Mouse (Mus musculus) inflammation-experienced regulatory T-cells, adult 6 months (primary cell): ENCODE measurements around the gene Setd3. TPM values are rescaled to one million over a fixed set of nuclear protein-coding genes. Genes with fewer than 3 reads are reported as not detected.
A peak's percentile ranks its signal among the peaks of the same experiment; 100 is the strongest.
"Not testable (repeated sequence)": the region's sequence is repeated elsewhere in the genome, so short reads cannot be mapped to it uniquely, and the experiment has no call there.

Experiments used
- ATAC-seq: one replicate; pipeline ENCODE4 v1.8.0; 2017
- polyA plus RNA-seq, 3 experiments: library from polyadenylated mRNA; unstranded; fragments of 100-300 nt; shearing (Covaris generic); gene quantifications; one replicate each; pipeline ENCODE4 v1.2.1; 2017

Setd3 gene
- polyA plus RNA-seq, 3 experiments from 2014 or later: 27.7 to 33.1 (median 32.1) TPM

- no peak for ATAC-seq
Measured at GRCm38 (mm10) chr12:108135610-108136208, 43.4 kb downstream of the Setd3 start.

- no peak for ATAC-seq
Measured at GRCm38 (mm10) chr12:108133181-108133580, 45.9 kb downstream of the Setd3 start.

GRCm38 (mm10) chr12:108132450-108133070 lies 46.6 kb downstream of the Setd3 start:
- ATAC-seq: no peak

DNA sequence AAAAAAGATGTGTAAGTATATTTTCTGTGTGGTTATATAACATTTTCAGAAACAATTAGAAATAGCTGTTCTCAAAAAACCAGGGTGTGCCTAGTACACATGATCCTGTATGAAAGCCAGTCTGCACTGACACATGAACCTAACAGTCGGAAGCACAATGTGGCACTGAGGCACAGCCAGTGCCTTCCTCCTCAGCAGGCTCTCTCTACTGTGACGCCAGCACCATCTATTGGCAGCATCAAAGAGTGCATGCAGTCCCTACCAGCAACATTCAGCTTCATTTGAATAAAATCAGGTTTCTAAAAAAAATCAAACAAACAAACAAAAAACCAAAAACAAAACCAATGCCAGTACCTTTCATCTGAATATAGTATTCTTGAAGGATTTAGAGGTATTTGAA lies 57.8 kb downstream of the Setd3 start:
- peak; percentile 80 for ATAC-seq

DNA sequence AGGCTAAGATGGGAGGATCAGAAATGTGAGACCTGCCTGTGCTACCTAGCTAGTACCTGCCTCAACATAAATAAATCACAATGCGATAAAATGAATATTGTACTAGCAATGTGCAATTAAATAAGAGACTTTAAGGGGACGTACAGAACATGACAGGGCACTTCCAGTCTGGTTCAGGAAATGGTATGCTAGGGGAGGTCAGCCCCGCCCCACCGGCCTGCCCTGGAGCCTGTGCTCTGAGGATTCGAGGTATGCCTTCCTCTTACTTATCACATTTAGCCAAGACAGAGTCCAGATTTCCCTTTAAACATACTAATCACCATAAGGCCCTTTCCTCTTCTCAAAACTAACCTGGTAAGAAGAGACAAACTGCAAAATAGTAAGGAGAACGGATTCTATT lies 58.7 kb downstream of the Setd3 start:
- ATAC-seq: no peak

DNA sequence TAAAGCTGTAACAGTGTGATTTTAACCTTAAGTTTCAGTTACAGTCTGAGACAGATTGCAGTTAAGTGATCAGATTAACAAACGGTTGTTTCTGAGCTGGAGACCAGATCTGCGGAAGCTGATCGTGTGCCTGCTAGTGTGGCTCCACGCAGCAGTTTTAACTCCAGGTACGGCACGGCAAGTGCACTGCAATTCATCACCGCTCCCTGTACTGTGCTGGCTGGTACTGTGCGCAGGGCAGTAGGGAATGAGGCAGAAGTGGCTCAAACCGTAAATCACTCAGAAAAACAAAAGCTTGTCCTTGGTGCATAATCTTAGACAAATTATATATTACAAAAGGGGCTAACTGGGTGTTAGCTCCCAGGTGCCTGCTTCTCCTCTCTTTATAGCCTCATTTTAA lies 59.2 kb downstream of the Setd3 start:
- no peak for ATAC-seq

- ATAC-seq: no peak
Measured at GRCm38 (mm10) chr12:108118902-108119531, 60.1 kb downstream of the Setd3 start.

GRCm38 (mm10) chr12:108118503-108118901 lies 60.6 kb downstream of the Setd3 start:
- no peak for ATAC-seq

DNA sequence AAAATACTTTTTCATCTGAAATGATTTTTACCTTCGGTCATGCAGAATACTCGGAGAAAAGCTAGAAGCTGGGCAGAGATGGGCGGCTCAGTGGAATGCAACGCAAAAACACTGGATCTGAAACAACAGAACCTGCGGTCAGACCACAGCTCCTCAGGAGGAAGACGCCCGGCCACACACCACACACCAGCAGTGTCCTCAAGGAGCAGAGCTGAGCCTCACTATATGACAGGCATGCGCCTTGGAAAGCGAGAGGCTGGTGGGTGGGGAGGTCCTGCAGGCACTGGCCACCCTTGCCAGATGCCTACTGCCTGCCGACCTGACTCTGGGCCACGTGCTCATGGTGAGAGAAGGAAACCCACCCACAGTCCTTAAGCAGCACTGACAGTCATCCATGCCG lies 67.9 kb downstream of the Setd3 start:
- no peak for ATAC-seq

- no peak for ATAC-seq
Measured at GRCm38 (mm10) chr12:108110674-108111073, 68.4 kb downstream of the Setd3 start.

DNA sequence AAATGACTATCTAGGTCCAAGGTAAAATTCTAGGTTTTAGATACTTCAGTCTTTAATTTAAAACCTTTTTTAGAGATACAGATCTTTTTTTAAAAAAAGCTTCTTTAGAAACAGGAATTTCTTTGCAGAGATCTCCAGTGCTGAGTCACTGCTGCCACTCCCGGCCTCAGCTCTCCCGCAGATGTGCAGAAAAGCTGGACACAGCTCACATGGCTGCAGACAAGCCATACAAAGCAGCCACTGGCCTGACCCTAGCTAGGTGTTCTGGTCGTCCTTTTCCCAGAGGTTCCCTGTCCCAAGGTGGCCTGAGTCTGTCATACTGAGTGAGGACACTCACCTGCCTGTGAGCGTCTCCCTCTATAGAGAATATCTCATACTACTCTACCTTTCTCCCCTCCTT lies 69.4 kb downstream of the Setd3 start:
- no peak for ATAC-seq

GRCm38 (mm10) chr12:108108591-108108990 lies 70.5 kb downstream of the Setd3 start:
- not testable (repeated sequence) for ATAC-seq

DNA sequence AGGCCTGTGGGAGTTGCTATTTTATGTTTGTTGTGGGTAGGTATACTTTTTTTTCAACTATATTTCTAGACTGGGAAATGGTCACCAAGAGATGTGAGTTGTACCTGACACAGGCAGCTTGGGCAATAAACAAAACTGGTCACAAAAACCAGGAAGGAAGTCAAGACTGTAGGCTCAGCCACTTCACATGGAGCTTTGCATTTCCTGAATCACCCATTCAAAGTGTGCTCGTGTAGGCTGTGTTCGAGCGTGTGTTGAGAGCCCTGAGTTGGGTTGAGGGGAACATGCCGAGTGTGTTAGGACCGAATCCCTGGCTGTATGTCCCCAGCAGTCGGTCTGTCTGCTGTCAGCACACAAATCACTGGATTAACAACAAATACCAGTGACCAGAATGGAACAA lies 75.8 kb downstream of the Setd3 start:
- no peak for ATAC-seq

DNA sequence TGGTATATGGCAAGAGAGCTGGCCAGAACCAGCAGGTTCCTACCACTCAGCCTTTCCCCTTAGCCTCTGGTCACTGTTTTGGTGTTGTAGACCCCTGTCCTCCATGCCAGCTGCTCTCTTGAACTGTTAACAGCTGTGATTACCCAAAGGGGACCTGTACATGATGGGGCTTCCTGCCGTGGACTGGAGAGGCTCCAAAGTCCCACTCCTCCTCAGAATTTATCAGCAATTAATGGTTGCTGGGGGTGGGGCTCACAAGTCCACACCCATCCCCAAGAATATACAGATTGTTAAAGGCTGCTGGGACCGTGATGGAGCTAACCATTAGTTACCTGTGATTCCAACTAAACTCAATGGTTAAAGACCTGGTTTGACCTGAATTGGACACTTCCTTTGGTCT lies 77.0 kb downstream of the Setd3 start:
- ATAC-seq: no peak

DNA sequence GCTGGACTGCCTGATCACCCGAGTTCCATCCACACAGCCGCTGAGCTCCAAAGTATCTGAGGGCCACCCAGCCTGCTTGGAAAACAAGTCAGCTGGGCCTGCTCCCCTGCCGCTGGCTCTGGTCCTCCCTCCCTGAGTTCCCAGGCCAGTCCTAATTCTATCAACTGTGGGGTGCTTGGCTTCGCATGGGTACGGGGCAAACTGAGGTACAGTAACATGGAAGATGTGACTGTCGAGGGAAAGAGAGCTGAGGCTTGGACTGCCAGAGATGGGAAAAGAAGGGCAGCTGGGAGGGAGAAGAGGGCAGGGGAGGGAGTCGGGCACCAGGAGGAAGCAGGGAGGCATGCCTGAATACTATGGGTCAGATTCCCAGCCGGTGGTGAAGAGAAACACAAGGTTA lies 78.9 kb downstream of the Setd3 start:
- no peak for ATAC-seq

DNA sequence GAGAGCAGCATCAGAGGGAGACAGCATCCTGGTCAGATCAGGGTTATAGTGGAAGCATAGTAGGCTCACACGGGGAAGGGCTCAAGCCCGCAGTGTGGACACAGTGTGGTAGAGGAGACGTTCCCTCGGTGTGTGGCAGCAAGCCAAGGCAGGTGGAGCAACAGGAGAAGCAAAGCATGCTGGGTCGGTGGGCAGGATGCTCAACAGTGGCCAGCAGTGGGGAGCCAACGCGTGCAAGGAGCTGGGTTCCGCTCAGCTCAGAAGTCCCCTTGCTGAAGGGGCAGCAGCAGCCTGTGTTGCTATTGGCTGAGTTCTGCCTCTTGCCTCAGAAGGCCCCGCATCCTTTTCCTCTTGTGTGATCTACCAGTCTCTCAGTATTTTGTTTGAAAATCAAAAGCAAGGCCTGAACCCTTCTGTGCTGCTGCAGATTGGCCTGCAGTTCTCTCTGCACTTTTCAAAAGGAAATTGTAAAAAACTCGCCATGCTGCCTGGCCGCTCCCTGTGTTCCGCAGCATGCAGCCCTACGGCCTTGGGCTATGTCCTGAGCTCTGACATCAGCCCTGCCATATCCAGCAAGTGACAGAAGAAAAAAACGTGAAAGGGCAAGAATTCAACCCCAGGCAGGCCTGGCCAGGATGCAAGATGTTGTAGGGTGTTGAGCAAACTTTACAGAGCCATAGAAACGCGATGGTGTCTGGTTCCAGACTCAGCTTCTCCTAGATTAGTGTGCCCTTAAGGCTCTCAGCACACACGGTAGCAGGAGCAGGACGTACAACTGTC lies 80.7 kb downstream of the Setd3 start:
- peak; percentile 70 for ATAC-seq

GRCm38 (mm10) chr12:108097643-108098042 lies 81.5 kb downstream of the Setd3 start:
- ATAC-seq: no peak

- no peak for ATAC-seq
Measured at GRCm38 (mm10) chr12:108088253-108088652, 90.9 kb downstream of the Setd3 start.

DNA sequence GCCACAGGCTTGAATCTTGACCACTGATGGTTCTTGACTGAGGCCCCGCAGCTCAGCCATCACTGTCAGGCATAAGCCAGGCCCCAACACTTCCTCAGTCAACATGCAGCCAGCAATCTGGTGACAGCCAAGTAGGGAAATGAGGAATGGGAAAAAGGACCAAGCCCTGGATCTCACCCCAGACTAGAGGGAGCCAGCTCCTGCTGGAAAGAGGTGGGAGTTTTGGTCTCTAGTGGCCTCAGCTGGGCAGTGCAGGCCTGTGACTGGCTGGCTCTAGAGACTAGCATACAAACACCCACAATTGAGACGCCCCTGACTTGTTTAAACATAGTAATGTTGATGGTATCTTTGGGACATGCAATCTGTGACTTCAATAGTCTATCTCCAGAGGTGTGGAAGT lies 91.6 kb downstream of the Setd3 start:
- ATAC-seq: no peak

GRCm38 (mm10) chr12:108078122-108078752 lies 100.9 kb downstream of the Setd3 start:
- ATAC-seq: no peak

GRCm38 (mm10) chr12:108072907-108073306 lies 106.2 kb downstream of the Setd3 start:
- ATAC-seq: no peak

- no peak for ATAC-seq
Measured at GRCm38 (mm10) chr12:108070685-108071662, 108.1 kb downstream of the Setd3 start.
